Comparison of ENCODE assay signal across 16 mouse cellular contexts in the genomic region with DNA sequence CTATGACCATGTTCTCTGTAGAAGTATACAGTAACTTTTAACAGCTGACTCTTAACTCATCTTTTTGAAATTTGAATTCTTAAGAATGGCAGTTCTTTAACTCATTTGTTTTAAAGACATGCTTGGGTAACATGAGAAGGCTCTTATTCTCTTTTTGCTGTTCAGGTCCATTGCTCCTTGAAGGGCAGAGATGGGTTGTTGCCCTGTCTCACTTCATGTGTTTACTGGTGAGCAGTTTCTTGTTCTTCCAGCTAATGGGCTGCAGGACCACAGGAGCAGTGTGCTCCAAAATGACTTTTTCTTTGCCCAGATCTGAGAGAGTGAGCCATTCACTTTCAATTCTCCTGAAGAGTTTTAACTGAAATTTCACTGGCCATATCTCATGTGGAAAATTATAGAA.
"Had no signal": no experiment of that assay in that cellular context is flagged by ENCODE, and none has a peak within 500 bp of the region (broad histone marks: within the 10 kb centered on the region; RNA-seq: fewer than 3 reads in every experiment).

No protein-coding gene starts in this region.

- H3K9me3 ChIP-seq: midbrain, embryonic 10.5 days; midbrain, embryonic 13.5 days; midbrain, embryonic 15.5 days; neural tube, embryonic 12.5 days; neural tube, embryonic 15.5 days; stomach, embryonic 15.5 days had no signal

- H3K9ac ChIP-seq: lung, embryonic 14.5 days; midbrain, embryonic 13.5 days; midbrain, embryonic 15.5 days; neural tube, embryonic 12.5 days; neural tube, embryonic 15.5 days; stomach, embryonic 15.5 days had no signal

- H3K27me3 ChIP-seq: midbrain, embryonic 13.5 days; midbrain, embryonic 15.5 days; neural tube, embryonic 12.5 days; neural tube, embryonic 15.5 days; stomach, embryonic 15.5 days had no signal

- H3K4me3 ChIP-seq: midbrain, embryonic 10.5 days; midbrain, embryonic 13.5 days; midbrain, embryonic 15.5 days; myocyte; neural tube, embryonic 12.5 days; neural tube, embryonic 15.5 days; stomach, embryonic 15.5 days had no signal

- H3K4me1 ChIP-seq: stomach, embryonic 15.5 days had no signal

- ATAC-seq: midbrain, embryonic 13.5 days; midbrain, embryonic 15.5 days had no signal

- H3K36me3 ChIP-seq: midbrain, embryonic 10.5 days; midbrain, embryonic 13.5 days; midbrain, embryonic 15.5 days; neural tube, embryonic 12.5 days; neural tube, embryonic 15.5 days; stomach, embryonic 15.5 days had no signal

- DNase-seq: lung, adult 18-20 months; lung, embryonic 14.5 days; lung, postnatal 10 days; lung, postnatal 4 days; right cerebral cortex, postnatal 14 days; thymus, adult 2 months; thymus, postnatal 25 days; thymus, postnatal 4 days had no signal

- H3K4me2 ChIP-seq: lung, embryonic 14.5 days; midbrain, embryonic 13.5 days; midbrain, embryonic 15.5 days; neural tube, embryonic 12.5 days; neural tube, embryonic 15.5 days; stomach, embryonic 15.5 days had no signal

- H3K27ac ChIP-seq: midbrain, embryonic 10.5 days; midbrain, embryonic 13.5 days; midbrain, embryonic 15.5 days; neural tube, embryonic 12.5 days; neural tube, embryonic 15.5 days; stomach, embryonic 15.5 days; stomach, postnatal 0 days had no signal
